19 mouse cellular contexts compared by ENCODE assay signal in the genomic region with DNA sequence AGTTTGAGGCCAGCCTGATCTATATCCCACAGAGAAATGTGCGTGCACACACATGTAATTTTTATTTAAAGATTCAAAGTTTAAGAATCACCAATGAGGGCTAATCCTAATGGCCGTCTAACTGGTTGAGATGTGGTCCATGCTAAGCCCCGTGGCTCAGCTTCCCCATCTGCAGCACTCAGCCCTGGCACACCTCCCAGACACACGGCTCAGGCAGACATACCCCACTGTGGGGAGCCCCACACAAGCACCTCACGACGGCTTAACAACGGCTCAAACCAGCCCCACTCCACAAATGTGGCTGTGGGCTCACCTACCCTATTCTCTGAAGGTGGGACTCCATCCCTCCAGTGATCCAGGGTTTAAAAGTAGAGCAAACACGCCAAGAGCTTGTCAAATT. TPM values are rescaled to one million over a fixed set of nuclear protein-coding genes. Genes with fewer than 3 reads are reported as not detected.
DNase-seq lines count a peak whose midpoint lies in the region; ATAC-seq and TF ChIP-seq lines count a peak whose summit lies in the region.
"Had no signal": no experiment of that assay in that cellular context is flagged by ENCODE, and none has a peak within 500 bp of the region (broad histone marks: within the 10 kb centered on the region; RNA-seq: fewer than 3 reads in every experiment).

No protein-coding gene starts in this region.

- H3K4me1 ChIP-seq in liver, postnatal 0 days (ENCODE audit: insufficient read depth): peaks cover 11% of the 10 kb centered on the region; the same call in 1 of the 2 replicates
- peaks cover 22% of the 10 kb centered on the region for H3K4me1 ChIP-seq in liver, embryonic 11.5 days (replicated peaks; ENCODE audit: control insufficient read depth, insufficient read depth, low read length)

- WGBS in liver, postnatal 0 days (ENCODE audit: insufficient replicate concordance): 80% methylated on average over 8 of the region's 8 CpGs
- 91% methylated on average over 8 of the region's 8 CpGs for WGBS in liver, embryonic 11.5 days

- no peak overlapping the region for H3K27ac ChIP-seq in liver, postnatal 0 days (ENCODE audit: low read depth)
- no peak overlapping the region for H3K27ac ChIP-seq in liver, embryonic 11.5 days (ENCODE audit: low read depth, low read length)

- H3K27me3 ChIP-seq in liver, postnatal 0 days (ENCODE audit: insufficient read depth, low read length): no peaks in the 10 kb centered on the region
- no peaks in the 10 kb centered on the region for H3K27me3 ChIP-seq in liver, embryonic 11.5 days (replicated peaks; ENCODE audit: control insufficient read depth, insufficient read depth, low read length)
- H3K27me3 ChIP-seq: CH12.LX, Patski had no signal

- H3K9me3 ChIP-seq in liver, postnatal 0 days (ENCODE audit: low read length): no peaks in the 10 kb centered on the region
- no peaks in the 10 kb centered on the region for H3K9me3 ChIP-seq in liver, embryonic 11.5 days (ENCODE audit: control insufficient read depth, low read length)
- H3K9me3 ChIP-seq: G1E had no signal

- TF ChIP-seq EP300 in liver, postnatal 0 days (IDR thresholded peaks at IDR 0.05; ENCODE audit: low read depth): no peak

- peaks cover 52% of the 10 kb centered on the region for H3K36me3 ChIP-seq in liver, postnatal 0 days (replicated peaks; ENCODE audit: insufficient read depth, low read length)
- H3K36me3 ChIP-seq in liver, embryonic 11.5 days (ENCODE audit: control insufficient read depth, insufficient read depth, low read length): peaks cover 38% of the 10 kb centered on the region

- intact Hi-C loops in left cerebral cortex, postnatal 4 days (cut with DNase I): no loop called here

- no peak for ATAC-seq in cerebellum, adult (ENCODE audit: insufficient number of reproducible peaks, low FRiP score, low TSS enrichment)
- no peak for ATAC-seq in liver, postnatal 0 days
- no peak for ATAC-seq in liver, embryonic 11.5 days (replicated peaks; ENCODE audit: low FRiP score)
- ATAC-seq: Patski had no signal

- H3K4me2 ChIP-seq in liver, postnatal 0 days (ENCODE audit: low read depth, low read length): no peak overlapping the region
- no peak overlapping the region for H3K4me2 ChIP-seq in liver, embryonic 11.5 days

- DNase-seq in cerebellum, postnatal 10 days: peak; percentile 56 to 70
- DNase-seq in cerebellum, adult 8-10 months: no peak
- peak; percentile 48 to 52 for DNase-seq in cerebellum, postnatal 14 days
- peak; percentile 23 for DNase-seq in left cerebral cortex, postnatal 4 days
- DNase-seq in left cerebral cortex, adult 11 months (ENCODE audit: low spot score): no peak
- DNase-seq in liver, postnatal 0 days: peak; percentile 14
- DNase-seq in liver, embryonic 11.5 days (ENCODE audit: low spot score): no peak
- DNase-seq: adrenal gland, adult 2 months; adrenal gland, adult 8-10 months; adrenal gland, postnatal 10 days; adrenal gland, postnatal 25 days; adrenal gland, postnatal 36 days; cerebellum, adult 11 months; cerebellum, adult 11-12 months; cerebellum, adult 18-20 months had no signal

- no peak overlapping the region for H3K9ac ChIP-seq in liver, postnatal 0 days (replicated peaks)
- H3K9ac ChIP-seq in liver, embryonic 11.5 days (ENCODE audit: low read depth, low read length): no peak overlapping the region

- no peak overlapping the region for H3K4me3 ChIP-seq in liver, postnatal 0 days (ENCODE audit: low read depth, low read length)
- H3K4me3 ChIP-seq in liver, embryonic 11.5 days (ENCODE audit: low read depth, low read length): no peak overlapping the region

- TF ChIP-seq CTCF in liver, postnatal 0 days (IDR thresholded peaks at IDR 0.05; ENCODE audit: low read depth): no peak

RNA-seq across cellular contexts. Expression of gene Rac1, which starts 22.8 kb away (rescaled TPM):
- 100 to 1,000 TPM; 415 to 420 TPM for total RNA-seq in left cerebral cortex, postnatal 4 days (2021)
- polyA plus RNA-seq in liver, postnatal 0 days (2015; fragmentation: Nextera tagmentation; extraction: Ambion mirVana): 162 and 173 TPM in 2 replicates
- polyA plus RNA-seq in liver, embryonic 11.5 days (2014; fragmentation: Nextera tagmentation; extraction: Ambion mirVana): 352 and 370 TPM in 2 replicates

RNA-seq across cellular contexts. Expression of gene Daglb, which starts 40.7 kb away (rescaled TPM):
- total RNA-seq in left cerebral cortex, postnatal 4 days (2021): 10 to 100 TPM; 16.7 to 17.4 TPM
- 4.8 and 5.6 TPM in 2 replicates for polyA plus RNA-seq in liver, postnatal 0 days (2015; fragmentation: Nextera tagmentation; extraction: Ambion mirVana)
- 13.7 and 14.9 TPM in 2 replicates for polyA plus RNA-seq in liver, embryonic 11.5 days (2014; fragmentation: Nextera tagmentation; extraction: Ambion mirVana)

Comparison
In these comparisons a context has a peak if more than half of its experiments do, and no peak if none do; other contexts are left out.
1. DNase-seq: peak in cerebellum, postnatal 10 days (2 of 2), cerebellum, postnatal 14 days (2 of 2), left cerebral cortex, postnatal 4 days (single experiment) and liver, postnatal 0 days (single experiment); none in cerebellum, adult 8-10 months (single experiment), left cerebral cortex, adult 11 months (single experiment) and liver, embryonic 11.5 days (single experiment).